Mouse (Mus musculus) monocyte, adult 2 months (primary cell): ENCODE results near the gene Vmn2r117.
"Not testable (repeated sequence)": the region's sequence is repeated elsewhere in the genome, so short reads cannot be mapped to it uniquely, and the experiment has no call there.

Source experiments
- DNase-seq, 2 experiments: peaks; one replicate each; pipeline ENCODE4 v3.0.0; 2022; ENCODE audit warnings: low spot score in 2 of 2, low read depth in 1 of 2

Gene Vmn2r117

DNA sequence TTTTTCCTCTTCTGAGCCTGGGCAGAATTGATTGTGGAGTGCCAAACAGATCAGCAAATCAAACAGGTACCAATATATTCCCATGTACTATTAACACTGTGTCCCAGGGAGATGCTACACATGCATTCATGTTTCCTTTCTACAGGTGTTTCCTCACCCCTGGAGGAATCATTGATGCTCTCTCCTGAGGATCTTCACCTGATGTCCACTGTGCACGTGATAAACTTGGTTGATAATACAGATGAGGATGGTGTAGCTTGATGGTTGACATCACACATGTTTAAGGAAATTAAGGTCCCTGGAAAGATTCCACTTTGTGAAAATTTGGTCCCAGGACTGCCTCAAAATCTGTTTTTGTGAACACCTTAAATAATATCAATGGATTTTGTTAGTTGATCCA, at the start of gene Vmn2r117:
TSS of gene Vmn2r117 (minus strand) at position 101 of the 400 bp plus-strand sequence.
- not testable (repeated sequence) for DNase-seq

GRCm38 (mm10) chr17:23522941-23523732, 43.6 kb upstream of the Vmn2r117 start:
- DNase-seq, result not testable (repeated sequence)

- no peak for DNase-seq
Measured at GRCm38 (mm10) chr17:23518701-23519423, 39.4 kb upstream of the Vmn2r117 start.

GRCm38 (mm10) chr17:23433150-23433679, 46.3 kb downstream of the Vmn2r117 start:
- DNase-seq, result no peak
